Mouse (Mus musculus): ENCODE measurements around the gene Rgp1.

Rgp1 gene

DNA sequence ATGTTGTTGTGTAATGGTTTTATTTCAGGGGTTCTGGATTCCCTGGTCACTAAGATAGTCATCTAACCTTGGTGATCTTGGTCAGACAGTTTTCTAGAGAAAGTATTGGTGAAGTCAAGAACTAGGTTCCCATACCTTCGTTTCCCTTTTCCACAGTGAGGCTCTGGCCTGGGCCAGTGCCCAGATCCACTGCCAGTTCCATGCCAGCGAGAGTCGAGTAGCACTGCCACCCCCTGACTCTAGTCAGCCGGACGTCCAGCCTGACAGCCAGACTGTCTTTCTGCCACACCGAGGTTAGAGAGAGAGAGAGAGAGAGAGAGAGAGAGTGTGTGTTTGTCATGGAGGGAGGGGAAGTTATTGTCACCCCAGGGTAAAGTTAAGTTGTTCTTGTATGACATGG, 1.2 kb downstream of the Rgp1 start:
- no peak for TF ChIP-seq GATA4 (IDR thresholded peaks at IDR 0.05; ENCODE audit: insufficient replicate concordance, low read length)

DNA sequence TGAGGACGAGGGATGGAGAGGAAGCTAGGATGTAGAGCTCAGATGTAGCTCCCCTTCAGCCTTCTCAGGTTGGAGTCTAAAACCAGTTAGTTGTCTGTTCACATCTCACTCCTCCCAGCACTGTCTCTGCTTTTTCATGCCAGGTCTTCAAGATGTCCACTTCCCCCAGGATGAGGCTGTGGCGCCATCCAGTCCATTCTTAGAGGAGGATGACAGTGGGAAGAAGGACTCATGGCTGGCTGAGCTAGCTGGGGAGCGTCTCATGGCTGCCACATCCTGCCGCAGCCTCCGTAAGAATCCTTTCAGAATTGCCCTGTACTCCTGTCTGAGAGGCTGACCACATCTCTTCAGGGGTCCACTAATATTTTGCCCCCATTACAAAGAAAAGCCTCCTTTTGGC, 2.2 kb downstream of the Rgp1 start:
- no peak for TF ChIP-seq GATA4 (IDR thresholded peaks at IDR 0.05; ENCODE audit: insufficient replicate concordance, low read length)

DNA sequence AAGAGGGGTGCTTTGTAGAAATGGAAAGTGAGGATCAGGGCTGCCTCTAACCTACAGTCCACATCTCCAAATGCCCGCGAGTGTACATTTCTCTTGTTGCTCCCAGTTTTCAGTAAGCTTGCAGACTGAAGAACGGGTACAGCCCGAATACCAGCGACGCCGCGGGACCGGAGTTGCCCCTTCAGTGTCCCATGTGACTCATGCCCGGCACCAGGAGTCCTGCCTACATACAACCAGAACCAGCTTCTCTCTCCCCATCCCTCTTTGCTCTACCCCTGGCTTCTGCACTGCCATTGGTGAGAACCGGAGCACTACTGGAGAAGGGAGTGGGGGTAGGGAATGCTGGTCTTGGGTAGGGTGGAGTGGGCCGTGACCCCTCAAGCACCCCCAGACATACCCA, 2.9 kb downstream of the Rgp1 start:
- no peak for TF ChIP-seq GATA4 (IDR thresholded peaks at IDR 0.05; ENCODE audit: insufficient replicate concordance, low read length)

- TF ChIP-seq GATA4 (IDR thresholded peaks at IDR 0.05; ENCODE audit: insufficient replicate concordance, low read length), result no peak
Observed at GRCm38 (mm10) chr4:43582241-43582640, 3.7 kb downstream of the Rgp1 start.

- TF ChIP-seq GATA4 (IDR thresholded peaks at IDR 0.05; ENCODE audit: insufficient replicate concordance, low read length), result no peak
Observed at GRCm38 (mm10) chr4:43583421-43583820, 4.9 kb downstream of the Rgp1 start.

GRCm38 (mm10) chr4:43584444-43585416, 6.2 kb downstream of the Rgp1 start, which contains the start of gene Msmp:
Msmp (minus strand) TSS chr4:43584494.
- TF ChIP-seq GATA4 (IDR thresholded peaks at IDR 0.05; ENCODE audit: insufficient replicate concordance, low read length), result no peak

DNA sequence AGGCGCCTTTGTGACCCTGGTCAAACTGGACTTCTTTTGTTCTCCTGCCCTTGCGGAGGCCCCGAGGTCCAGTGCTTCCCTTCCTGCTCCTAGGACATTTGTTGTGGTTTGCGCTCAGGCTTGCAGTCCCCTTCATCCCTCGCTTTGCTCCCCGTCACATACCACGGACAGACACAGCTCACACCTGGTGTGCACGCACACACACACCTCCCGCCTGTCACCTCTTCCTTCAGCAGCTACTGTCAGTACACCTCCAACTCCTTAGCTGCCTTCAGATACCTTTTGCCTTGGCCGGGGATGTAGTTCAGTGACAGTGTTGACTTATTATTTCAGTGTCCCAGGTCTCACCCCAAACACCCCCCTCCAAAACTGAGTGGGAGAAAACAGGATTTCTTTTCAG, 7.2 kb downstream of the Rgp1 start:
- no peak for TF ChIP-seq GATA4 (IDR thresholded peaks at IDR 0.05; ENCODE audit: insufficient replicate concordance, low read length)

DNA sequence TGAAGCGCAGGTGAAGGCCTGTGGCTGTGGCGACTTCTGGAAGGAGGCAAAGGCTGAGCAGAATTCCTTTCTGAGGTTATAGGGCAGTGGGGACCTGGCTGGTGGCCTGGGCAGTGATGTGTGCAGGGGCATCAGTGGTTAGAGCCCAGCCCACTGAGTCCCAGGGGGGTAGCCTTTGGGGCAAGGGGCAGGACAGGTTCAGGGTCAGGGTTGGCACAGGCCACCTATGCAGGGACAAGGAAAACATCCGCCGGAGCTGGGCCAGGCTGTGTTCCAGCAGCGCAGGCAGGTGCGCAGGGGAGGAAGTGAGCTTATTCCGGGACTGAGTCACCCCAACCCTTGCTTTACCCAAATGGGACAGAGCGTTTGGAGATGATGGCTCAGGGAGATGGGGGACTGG, 7.9 kb downstream of the Rgp1 start:
- TF ChIP-seq GATA4 (IDR thresholded peaks at IDR 0.05; ENCODE audit: insufficient replicate concordance, low read length), result no peak

DNA sequence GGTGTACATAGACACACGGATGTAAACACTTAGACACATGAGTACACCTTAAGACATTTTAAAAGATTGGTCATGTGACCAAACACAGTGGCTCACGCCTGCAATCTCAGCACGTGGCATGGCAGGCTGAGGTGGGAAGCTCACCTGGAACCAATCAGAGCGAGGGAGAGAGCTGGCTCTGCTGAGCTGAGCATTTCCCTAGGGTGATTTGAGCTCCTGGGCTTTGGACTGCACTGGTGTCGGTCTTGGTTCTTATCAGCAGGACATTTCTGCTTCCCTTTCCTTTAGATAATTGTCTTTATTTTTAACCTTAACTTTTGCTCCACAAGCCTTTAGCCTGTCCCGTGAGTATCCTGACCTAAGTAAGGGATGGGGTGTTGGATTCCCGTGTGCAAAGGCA, 9.2 kb downstream of the Rgp1 start:
- peak; percentile 82; the same call in 1 of the 2 replicates for TF ChIP-seq GATA4 (IDR thresholded peaks at IDR 0.05; ENCODE audit: insufficient replicate concordance, low read length)

DNA sequence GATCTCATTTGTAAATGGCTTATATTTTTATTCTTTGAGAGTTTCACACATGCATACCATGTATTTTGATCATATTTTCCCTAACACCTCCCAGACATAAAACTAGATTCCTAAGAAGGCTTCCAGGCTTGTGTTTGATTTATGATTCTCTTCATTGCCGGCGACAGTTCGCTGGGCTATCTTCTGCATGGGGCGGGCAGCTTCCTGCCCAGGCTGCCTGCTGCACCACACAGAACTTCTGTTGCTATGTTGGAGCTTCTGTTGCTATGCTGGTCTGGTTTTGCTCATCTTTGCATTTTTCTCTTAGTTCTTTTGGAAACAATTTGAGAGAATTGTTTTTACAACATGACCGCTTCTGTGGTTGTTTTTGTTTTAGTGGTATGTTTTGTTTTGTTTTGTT, 13.0 kb downstream of the Rgp1 start:
- peak; percentile 89; the same call in 1 of the 2 replicates for TF ChIP-seq GATA4 (IDR thresholded peaks at IDR 0.05; ENCODE audit: insufficient replicate concordance, low read length)

- no peak for TF ChIP-seq GATA4 (IDR thresholded peaks at IDR 0.05; ENCODE audit: insufficient replicate concordance, low read length)
Observed at GRCm38 (mm10) chr4:43591961-43592360, 13.4 kb downstream of the Rgp1 start.

- no peak for TF ChIP-seq GATA4 (IDR thresholded peaks at IDR 0.05; ENCODE audit: insufficient replicate concordance, low read length)
Observed at GRCm38 (mm10) chr4:43593453-43593852, 14.9 kb downstream of the Rgp1 start.

- no peak for TF ChIP-seq GATA4 (IDR thresholded peaks at IDR 0.05; ENCODE audit: insufficient replicate concordance, low read length)
Observed at GRCm38 (mm10) chr4:43598200-43598599, 19.7 kb downstream of the Rgp1 start.

GRCm38 (mm10) chr4:43598650-43599380, 20.3 kb downstream of the Rgp1 start:
- no peak for TF ChIP-seq GATA4 (IDR thresholded peaks at IDR 0.05; ENCODE audit: insufficient replicate concordance, low read length)

DNA sequence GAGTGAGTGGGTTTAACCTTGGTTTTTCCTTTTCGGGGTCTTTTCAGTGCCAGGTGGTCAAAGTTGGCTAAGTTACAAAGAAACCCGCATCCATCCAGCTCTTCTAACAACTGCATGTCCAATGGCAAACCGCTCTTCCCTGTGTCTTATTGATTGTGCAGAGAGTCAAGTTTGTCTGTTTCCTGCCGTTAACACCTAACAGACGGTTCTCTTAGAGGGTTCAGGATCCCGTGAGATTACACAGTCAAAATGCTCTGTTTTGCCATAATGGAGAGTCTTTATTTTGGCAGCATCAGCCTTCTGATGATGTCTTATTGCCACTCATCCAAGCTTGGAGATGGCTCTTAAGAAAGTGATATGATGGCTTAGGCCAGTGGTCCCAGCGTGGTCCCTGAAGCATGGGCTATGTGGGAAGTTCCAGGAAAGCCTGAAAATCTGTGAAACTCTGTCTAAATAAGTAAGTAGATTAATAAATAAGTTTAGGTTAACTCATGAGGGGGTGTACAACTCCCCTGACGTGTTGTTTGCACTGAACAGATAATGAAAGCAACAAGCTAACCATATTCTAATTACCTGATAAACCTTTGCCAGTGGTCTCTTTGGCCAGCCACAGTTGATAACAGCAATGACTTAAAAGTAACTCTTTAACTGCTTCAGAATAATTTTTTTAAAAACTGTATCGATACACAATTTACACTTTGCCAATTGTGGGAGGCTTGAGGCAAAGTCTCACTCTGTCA, 21.9 kb downstream of the Rgp1 start:
- TF ChIP-seq GATA4 (IDR thresholded peaks at IDR 0.05; ENCODE audit: insufficient replicate concordance, low read length), result no peak
